Mouse (Mus musculus): ENCODE measurements at regions not wholly inside any gene's neighbourhood (a gene's known extent, or its start where the extent isn't known, plus 50 kb on each side); places are given as distances from the start of the nearest gene placed in this dataset.

GRCm38 (mm10) chr4:83986951-83987822 is 461.8 kb downstream of the Ccdc171 start:
- DNase-seq (ENCODE audit: low spot score), result no peak

- no peak for DNase-seq (ENCODE audit: low spot score)
Measured at GRCm38 (mm10) chr4:83987846-83988245, 462.5 kb downstream of the Ccdc171 start.

GRCm38 (mm10) chr4:83988314-83988713 is 463.0 kb downstream of the Ccdc171 start:
- DNase-seq (ENCODE audit: low spot score), result no peak

GRCm38 (mm10) chr4:83990126-83990989 is 465.0 kb downstream of the Ccdc171 start:
- no peak for DNase-seq (ENCODE audit: low spot score)

DNA sequence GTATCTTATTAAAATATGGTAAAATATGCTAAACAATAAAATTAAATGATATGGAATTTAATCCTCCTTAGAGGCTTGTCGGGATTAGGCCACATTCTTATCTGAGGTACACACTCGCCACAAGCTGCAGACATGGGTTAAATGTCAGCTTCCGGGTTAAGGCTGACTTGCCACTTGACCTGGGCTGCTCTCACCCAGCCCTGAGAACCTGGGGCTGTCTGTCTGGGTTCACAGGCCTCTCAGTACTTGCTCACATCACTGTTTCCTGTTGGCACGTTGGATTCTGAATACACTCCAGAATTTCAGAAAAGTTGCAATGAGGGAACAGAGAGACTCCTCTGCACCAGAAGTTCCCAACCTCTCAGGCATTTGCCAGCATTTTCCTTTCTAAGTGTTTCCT is 465.9 kb downstream of the Ccdc171 start:
- peak; percentile 50 for DNase-seq (ENCODE audit: low spot score)

DNA sequence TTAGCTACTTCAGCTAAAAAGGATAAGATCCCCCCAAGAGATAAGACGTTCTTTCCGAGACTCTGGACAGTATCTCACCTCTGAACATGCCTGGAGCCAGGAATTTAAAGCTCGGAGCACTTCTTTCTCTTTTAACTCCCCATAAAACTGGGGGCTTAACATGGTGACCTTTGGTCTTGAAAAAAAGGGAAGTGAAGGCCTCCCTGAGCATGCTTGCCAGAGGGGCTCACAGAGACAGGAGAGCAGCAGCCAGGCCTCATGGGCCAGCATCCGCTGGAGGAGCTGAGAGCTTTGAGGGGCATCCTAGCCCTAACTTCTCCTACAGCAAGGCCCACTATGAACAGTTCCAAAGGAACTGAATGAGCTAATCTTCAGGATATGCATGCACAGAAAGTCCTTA is 471.7 kb downstream of the Ccdc171 start:
- no peak for DNase-seq (ENCODE audit: low spot score)

DNA sequence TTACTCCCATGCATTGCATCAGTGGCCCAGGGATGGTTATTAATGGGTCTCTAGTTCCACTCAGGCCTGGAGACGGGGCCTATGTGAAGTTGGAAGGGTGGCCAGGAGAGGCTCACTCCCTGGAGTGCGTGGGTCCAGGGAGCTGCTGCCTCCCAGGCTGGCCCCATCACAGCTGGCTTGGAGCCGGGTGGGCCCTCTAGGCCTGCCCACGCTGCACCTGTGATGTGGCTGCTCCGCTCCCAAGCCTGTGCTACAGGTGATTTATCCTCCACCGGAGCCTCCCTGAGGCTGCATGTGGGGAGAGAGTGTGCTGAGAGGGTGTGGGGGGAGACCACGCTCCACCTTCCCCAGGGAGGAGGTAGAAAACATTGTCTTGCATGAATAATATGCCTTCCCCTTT is 476.3 kb downstream of the Ccdc171 start:
- no peak for DNase-seq (ENCODE audit: low spot score)

GRCm38 (mm10) chr4:84004055-84004778 is 478.9 kb downstream of the Ccdc171 start:
- peak; percentile 43 for DNase-seq (ENCODE audit: low spot score)

GRCm38 (mm10) chr4:84004786-84005382 is 479.5 kb downstream of the Ccdc171 start:
- DNase-seq (ENCODE audit: low spot score), result no peak

GRCm38 (mm10) chr4:84011941-84012340 is 486.6 kb downstream of the Ccdc171 start:
- no peak for DNase-seq (ENCODE audit: low spot score)

DNA sequence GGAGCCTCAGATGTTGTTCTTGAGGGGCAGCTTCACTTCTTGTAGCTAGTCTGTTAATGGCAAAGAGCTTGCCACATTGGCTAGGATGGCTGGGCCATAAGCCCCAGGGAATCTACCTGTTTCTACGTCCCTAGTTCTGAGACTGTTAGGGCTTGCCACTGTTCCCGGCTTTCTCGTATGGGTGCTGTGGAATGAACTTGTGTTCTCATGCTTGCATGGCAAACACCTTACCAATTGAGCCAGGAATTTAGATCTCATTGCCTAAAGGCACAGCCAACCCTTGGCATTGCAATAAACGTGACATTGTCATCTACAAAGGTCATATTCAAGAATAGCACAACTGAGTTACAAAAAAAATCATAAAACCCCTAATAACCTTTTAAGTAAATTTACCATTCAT is 489.8 kb downstream of the Ccdc171 start:
- DNase-seq (ENCODE audit: low spot score), result no peak

DNA sequence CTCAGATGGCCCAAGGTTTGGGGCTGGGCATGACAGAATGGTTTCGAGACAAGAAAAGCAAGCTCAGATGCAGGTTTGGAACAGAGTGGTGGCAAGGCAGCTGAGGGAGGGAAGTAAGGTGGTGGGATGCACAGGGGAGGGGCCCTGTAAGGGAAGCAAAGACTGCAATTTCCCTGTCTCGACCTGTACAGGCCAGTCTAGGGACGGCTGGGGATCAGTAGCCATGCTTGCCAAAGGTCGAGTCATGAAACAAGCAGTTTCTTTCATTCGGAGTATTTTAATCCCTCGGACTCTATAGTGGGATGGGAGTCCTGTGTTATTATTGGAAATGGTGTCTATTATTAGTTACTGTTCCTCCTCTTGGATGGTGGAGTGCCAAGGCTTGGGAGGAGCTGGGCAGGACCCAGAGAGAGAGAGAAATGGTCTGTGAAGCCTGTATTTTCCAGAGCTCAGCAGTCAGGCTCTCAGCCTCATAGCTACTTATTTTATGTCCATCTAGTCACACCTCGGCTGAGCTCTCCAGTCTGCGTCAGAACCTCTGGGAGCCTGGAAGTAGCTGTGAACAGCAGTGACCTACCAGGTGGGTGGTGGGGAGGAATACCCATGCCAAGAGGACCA is 490.3 kb downstream of the Ccdc171 start:
- no peak for DNase-seq (ENCODE audit: low spot score)

DNA sequence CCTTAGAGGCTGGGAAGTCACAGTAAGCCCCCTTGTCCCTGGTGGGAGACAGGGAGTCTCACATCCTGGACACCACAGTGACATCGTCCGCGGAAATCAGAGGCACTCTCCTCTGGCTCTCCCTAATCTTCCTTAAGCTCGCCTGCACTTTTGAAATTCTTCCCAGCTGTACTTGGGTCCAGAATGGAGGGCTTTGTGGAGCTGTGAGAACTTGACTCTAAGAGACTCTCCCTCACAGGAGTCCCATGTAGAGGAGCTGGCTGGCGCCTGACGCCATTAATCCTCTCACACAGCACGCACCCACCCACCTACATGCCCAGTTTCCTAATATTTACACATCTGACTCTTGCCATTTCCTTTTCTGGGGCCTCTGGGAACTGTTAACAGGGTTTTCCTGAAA is 492.8 kb downstream of the Ccdc171 start:
- DNase-seq (ENCODE audit: low spot score), result no peak

DNA sequence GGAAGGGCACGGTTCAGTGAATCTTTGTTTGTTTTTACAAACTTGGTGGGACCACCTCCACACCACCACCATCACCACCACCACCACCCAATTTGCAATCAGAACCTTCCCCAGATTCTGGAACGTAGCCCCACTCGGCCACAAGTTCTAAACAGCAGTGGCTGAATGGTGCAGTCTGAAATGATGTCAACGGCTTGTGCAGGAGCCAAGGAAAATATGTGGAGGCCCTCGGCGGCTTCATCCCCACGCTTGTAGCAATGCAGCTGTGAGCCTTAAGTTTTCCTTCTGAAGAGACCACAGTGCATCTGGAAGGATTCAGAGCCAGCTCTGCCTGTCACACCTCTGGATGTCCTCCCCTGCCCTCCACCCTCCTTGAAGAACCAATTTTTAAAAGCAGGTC is 493.4 kb downstream of the Ccdc171 start:
- DNase-seq (ENCODE audit: low spot score), result no peak

- DNase-seq (ENCODE audit: low spot score), result no peak
Measured at GRCm38 (mm10) chr4:84019500-84020255, 494.3 kb downstream of the Ccdc171 start.

GRCm38 (mm10) chr4:84020692-84021091 is 495.3 kb downstream of the Ccdc171 start:
- DNase-seq (ENCODE audit: low spot score), result no peak

DNA sequence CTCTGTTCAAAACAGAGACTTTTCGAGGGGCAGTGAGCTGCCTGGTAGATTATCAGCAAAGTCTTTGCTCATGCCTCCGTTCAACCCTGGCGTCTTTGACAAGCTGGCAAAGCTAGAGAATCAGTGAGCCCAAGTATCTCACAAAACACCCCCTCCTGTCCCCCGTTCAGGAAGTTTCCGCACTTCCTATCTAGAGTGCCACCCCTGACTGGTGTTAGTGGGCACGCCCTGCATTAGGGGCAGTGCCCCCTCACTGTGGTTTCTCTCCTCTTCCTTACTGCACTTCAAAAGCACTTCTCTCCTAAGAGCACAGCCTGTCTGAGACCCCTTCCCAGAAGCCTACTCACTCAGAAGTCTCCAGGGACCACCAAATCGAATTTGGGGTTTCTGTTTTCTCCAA is 497.0 kb downstream of the Ccdc171 start:
- no peak for DNase-seq (ENCODE audit: low spot score)

- peak; percentile 37 for DNase-seq (ENCODE audit: low spot score)
Measured at GRCm38 (mm10) chr4:84026144-84026543, 500.8 kb downstream of the Ccdc171 start.

DNA sequence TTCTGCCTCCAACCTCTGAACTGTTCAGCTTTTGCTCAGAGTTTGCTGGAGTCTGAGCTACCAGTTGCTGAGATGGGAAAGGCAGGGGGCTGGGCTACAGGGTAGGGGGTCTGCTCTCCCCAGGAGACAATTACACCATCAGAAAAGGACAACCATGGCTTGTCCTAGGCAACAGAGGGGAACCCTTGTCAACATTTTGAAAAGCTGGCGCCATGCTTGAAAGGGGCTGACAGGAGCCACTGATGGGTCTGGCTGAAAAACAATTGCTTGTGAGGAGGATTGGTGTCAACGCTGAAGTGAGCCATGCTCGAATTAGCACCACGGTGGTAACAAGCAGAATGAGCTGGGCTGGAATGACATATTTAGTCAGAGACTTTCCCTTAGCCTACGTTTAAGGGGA is 502.8 kb downstream of the Ccdc171 start:
- DNase-seq (ENCODE audit: low spot score), result peak; percentile 43

- no peak for DNase-seq (ENCODE audit: low spot score)
Measured at GRCm38 (mm10) chr4:84030916-84031315, 505.6 kb downstream of the Ccdc171 start.

DNA sequence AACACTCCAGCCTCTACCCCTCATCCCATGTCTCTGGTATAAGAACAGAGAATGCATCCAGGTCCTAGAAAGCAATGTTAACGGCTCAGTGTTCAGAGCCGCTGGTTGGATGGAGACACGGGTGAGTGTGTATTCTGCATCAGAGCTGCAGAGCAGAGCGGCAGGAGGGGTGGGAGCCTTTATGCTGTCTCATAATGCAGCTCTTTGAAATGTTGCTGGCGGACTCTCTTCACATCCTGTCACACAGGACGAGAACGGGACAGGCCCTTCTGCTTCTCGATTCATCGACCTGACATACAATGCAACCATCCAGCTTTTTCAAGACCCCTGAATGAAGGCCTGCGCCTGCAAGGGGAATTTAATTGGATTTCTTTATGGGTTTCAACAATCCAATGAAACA is 507.2 kb downstream of the Ccdc171 start:
- no peak for DNase-seq (ENCODE audit: low spot score)
